In the genomic region with DNA sequence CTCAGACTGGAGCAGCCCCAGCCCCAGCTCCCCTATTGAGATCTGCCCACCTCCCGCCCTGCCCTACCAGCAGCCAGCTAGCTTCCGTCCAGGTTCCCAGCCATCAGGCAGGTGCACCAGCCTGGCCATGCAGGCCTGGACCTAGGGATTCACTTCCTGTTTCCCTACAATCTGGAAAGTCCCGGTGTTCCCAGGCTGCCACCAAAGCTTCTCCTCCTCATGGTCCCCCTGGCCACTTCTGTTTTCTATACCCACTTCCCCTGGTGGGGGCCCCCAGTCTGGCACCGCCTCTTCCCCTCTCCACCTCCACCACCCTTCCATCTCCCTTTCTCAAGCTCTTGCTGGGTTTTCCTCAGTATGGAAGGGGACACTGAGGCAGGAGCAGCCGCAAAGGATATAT, we compare ENCODE assay signal across 8 mouse cellular contexts. TPM values are rescaled to one million over a fixed set of nuclear protein-coding genes. Genes with fewer than 3 reads are reported as not detected.
DNase-seq lines count a peak whose midpoint lies in the region; ATAC-seq lines count a peak whose summit lies in the region.

A gene (minus strand): TSS at position 112 of the 400 bp plus-strand sequence.

- no peak within 1 kb of the TSS for H3K27ac ChIP-seq in kidney, embryonic 15.5 days
- H3K27ac ChIP-seq in heart, embryonic 13.5 days (replicated peaks) = no peak within 1 kb of the TSS
- H3K27ac ChIP-seq in neural tube, embryonic 13.5 days (replicated peaks) = no peak within 1 kb of the TSS

- no peak within 1 kb of the TSS for H3K4me3 ChIP-seq in kidney, embryonic 15.5 days (replicated peaks)
- no peak within 1 kb of the TSS for H3K4me3 ChIP-seq in heart, embryonic 13.5 days
- no peak within 1 kb of the TSS for H3K4me3 ChIP-seq in neural tube, embryonic 13.5 days

- no peak within 1 kb of the TSS for H3K4me2 ChIP-seq in kidney, embryonic 15.5 days
- H3K4me2 ChIP-seq in heart, embryonic 13.5 days = no peak within 1 kb of the TSS
- no peak within 1 kb of the TSS for H3K4me2 ChIP-seq in neural tube, embryonic 13.5 days

- H3K9ac ChIP-seq in kidney, embryonic 15.5 days = no peak within 1 kb of the TSS
- peak within 1 kb of the TSS; percentile 50 for H3K9ac ChIP-seq in heart, embryonic 13.5 days
- no peak within 1 kb of the TSS for H3K9ac ChIP-seq in neural tube, embryonic 13.5 days

- intact Hi-C loops in left cerebral cortex, postnatal 4 days (cut with DNase I) = no loop called here

- no peak for DNase-seq in kidney, postnatal 14 days
- DNase-seq in adrenal gland, adult 2 months = no peak
- DNase-seq in left cerebral cortex, postnatal 4 days = no peak
- DNase-seq in frontal cortex, postnatal 14 days (ENCODE audit: low spot score in 2 of 2) = no peak
- no peak for DNase-seq in cerebellum, adult 11 months

- ATAC-seq in kidney, embryonic 15.5 days (replicated peaks; ENCODE audit: low FRiP score) = no peak
- no peak for ATAC-seq in heart, embryonic 13.5 days (ENCODE audit: extremely low read depth, insufficient number of reproducible peaks, low FRiP score, low TSS enrichment)
- ATAC-seq in neural tube, embryonic 13.5 days (ENCODE audit: low read depth) = no peak

- no peaks in the 10 kb centered on the region for H3K9me3 ChIP-seq in kidney, embryonic 15.5 days (replicated peaks)
- no peaks in the 10 kb centered on the region for H3K9me3 ChIP-seq in heart, embryonic 13.5 days
- no peaks in the 10 kb centered on the region for H3K9me3 ChIP-seq in neural tube, embryonic 13.5 days

- no peaks in the 10 kb centered on the region for H3K27me3 ChIP-seq in kidney, embryonic 15.5 days
- no peaks in the 10 kb centered on the region for H3K27me3 ChIP-seq in heart, embryonic 13.5 days (replicated peaks)
- H3K27me3 ChIP-seq in neural tube, embryonic 13.5 days = no peaks in the 10 kb centered on the region

- H3K36me3 ChIP-seq in kidney, embryonic 15.5 days = no peaks in the 10 kb centered on the region
- H3K36me3 ChIP-seq in heart, embryonic 13.5 days = no peaks in the 10 kb centered on the region
- no peaks in the 10 kb centered on the region for H3K36me3 ChIP-seq in neural tube, embryonic 13.5 days

- peaks cover 29% of the 10 kb centered on the region for H3K4me1 ChIP-seq in kidney, embryonic 15.5 days
- peaks cover 23% of the 10 kb centered on the region for H3K4me1 ChIP-seq in heart, embryonic 13.5 days
- peaks cover 21% of the 10 kb centered on the region for H3K4me1 ChIP-seq in neural tube, embryonic 13.5 days (replicated peaks)

- WGBS in kidney, embryonic 15.5 days = 75% methylated on average over 5 of the region's 5 CpGs
- WGBS in heart, embryonic 13.5 days = 68% methylated on average over 5 of the region's 5 CpGs
- 71% methylated on average over 5 of the region's 5 CpGs for WGBS in neural tube, embryonic 13.5 days

RNA-seq across cellular contexts. Expression of the gene that starts here (rescaled TPM):
- polyA plus RNA-seq in kidney, embryonic 15.5 days (2015; fragmentation: Nextera tagmentation; extraction: Ambion mirVana) = 14.4 and 16.2 TPM in 2 replicates
- 10 to 100 TPM; 38.5 to 59.3 TPM for total RNA-seq in adrenal gland, adult 2 months (2021)
- 102 and 120 TPM in 2 replicates for polyA plus RNA-seq in adrenal gland, adult 2 months (2012; rRNA removed)
- polyA plus RNA-seq in heart, embryonic 13.5 days (2015; fragmentation: Nextera tagmentation; extraction: Ambion mirVana) = 9.1 and 10.1 TPM in 2 replicates
- total RNA-seq in left cerebral cortex, postnatal 4 days (2021) = 10 to 100 TPM; 28.8 to 30.8 TPM
- 12.9 and 13.0 TPM in 2 replicates for polyA plus RNA-seq in neural tube, embryonic 13.5 days (2015; fragmentation: Nextera tagmentation; extraction: Ambion mirVana)
